Mouse (Mus musculus) bone marrow macrophage, adult 2 months (primary cell): Measurements from ENCODE around the gene Neurod2.

Experiments
- CTCF ChIP-seq: IDR thresholded peaks from 2 replicates; pipeline ENCODE4 v1.5.1; 2012; ENCODE audit warnings: low read depth, mild to moderate bottlenecking, low read length, moderate library complexity
- POLR2A ChIP-seq: IDR thresholded peaks from 2 replicates; pipeline ENCODE4 v1.6.1; 2012; ENCODE audit warnings: mild to moderate bottlenecking, low read depth, low read length, borderline replicate concordance

- TF ChIP-seq CTCF (peak; percentile 69), POLR2A (no peak)
Measured at GRCm38 (mm10) chr11:98345253-98345652, 15.8 kb upstream of the Neurod2 start.
